Mouse (Mus musculus) CD8-positive naive resting alpha-beta T cell, adult 2 months (primary cell): ENCODE results near the gene Supt3.
A peak's percentile ranks its signal among the peaks of the same experiment; 100 is the strongest.

Experiments used
- DNase-seq, 2 experiments: peaks; one replicate each; pipeline ENCODE4 v3.0.0; 2022; ENCODE audit warnings: low read depth in 2 of 2, low spot score in 2 of 2

Supt3 gene

DNA sequence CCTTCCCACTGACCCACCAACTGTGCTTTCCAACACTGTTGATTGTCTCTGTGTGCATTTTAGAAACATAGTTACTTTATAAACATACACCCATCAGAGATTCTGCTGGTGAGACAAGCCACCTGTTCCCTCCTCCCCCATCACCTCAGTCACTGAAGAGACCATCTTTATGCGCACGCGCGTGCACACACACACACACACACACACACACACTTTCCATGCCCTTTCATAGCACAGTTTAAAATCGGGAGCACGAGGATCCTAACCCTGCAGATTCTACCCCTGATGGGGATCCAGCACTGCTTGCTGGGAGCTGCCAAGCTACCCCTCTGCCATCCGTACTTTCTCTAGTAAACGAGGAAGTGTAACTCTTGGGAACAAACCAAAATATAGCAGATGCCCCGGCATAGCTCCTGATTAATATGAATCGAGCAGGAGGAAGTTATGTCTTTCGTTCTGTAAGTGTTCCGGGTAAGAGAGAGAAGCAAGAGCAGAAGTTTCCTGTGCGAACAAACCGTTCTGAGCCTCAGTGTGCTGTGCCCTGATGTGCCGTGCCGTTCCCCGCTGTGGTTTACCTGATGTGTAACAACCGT is 342.8 kb downstream of the Supt3 start:
- peak; percentile 10 to 28 for DNase-seq

DNA sequence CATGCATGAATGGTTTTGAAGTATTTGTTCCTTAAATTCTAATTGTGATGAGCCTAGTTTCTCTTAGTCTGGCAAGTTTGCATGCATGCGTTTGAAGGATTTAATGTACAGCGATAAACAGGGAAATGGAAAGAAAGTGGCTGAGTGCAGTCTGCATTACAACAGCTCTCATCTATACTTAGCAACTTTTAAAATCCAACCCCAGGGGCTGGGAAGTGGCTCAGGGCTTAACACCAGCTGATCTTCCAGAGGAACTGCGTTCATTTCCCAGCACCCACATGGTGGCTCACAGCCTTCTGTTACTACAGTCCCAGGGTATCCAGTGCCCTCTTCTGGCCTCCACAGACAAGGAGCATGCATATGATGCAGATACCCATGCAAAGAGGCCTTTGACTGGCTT is 346.9 kb downstream of the Supt3 start:
- no peak for DNase-seq

DNA sequence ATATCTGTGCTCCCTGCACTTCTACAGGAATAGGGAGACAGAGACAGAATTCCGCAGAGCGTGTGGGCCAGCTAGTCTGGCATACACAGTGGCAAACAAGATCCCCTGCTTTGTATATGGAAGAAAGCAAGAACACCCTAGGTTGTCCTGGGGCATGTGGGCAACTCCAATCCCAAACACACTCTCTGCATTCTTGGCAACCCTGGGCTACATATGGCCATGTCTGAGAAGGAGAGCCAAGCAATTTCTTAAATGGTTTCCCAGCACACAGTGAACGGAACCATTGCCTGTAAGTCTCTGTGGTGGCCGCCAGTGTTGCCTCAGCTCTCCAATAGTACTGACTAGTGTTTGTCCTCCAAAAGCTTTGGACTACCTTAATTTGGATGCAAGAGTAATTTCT is 351.7 kb downstream of the Supt3 start:
- no peak for DNase-seq

DNA sequence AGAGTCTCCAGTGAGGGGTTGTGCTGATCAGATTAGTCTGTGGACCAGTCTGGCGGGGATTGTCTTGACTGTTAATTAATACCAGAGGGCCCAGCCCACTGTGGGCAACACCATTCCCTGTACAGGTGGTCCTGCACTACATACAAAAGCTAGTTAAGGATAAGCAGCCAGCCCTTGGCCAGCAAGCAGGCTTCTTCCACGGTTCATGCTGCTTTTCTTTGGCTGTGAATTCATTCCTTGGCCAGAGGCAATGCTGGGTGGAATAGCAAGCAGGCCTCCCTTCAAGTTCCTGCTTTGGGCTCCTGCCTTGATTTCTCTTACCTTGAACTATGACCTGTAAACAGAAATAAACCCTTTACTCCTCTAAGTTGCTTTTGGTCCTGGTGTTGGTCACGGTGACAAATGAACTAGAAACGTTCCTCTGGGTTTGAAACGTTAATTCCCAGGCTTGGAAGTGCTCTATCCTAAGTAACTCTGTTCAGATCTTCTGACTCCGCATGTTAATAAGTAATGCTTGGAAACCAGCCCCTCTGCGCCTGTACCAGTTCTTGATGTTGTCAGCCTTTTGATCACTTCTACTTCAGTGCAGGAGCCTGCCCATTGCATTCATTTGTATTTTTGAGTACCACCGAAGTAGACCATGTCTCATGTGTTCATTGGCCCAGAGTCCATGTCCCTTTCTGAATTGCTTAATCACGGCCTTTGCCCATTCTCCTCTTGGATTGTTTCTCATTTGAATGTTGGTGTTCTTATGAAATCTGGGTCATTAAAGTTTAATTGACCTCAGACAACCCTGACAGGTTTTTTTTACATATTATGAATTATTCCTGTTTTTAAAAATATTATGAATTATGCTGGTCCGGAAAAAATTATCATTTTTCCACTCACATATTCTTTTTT is 356.8 kb downstream of the Supt3 start:
- DNase-seq, result no peak

DNA sequence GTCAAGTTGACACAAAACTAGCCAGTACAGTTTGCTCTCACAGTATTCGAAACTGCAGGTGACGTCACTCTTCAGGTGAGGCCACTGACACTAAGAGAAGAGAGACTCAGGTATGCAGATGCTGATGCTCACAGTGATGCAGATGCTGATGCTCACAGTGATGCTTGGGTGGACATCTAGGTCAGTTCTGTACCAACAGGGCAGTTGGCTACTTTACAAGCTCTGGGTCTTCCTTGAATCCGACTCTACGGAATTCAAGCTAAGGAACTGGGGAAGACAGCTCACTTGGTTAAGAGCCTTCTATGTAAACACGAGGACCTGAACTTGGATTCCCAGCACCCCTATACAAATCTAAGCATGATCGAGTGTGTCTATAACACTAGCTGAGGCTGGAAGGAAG is 359.5 kb downstream of the Supt3 start:
- no peak for DNase-seq

DNA sequence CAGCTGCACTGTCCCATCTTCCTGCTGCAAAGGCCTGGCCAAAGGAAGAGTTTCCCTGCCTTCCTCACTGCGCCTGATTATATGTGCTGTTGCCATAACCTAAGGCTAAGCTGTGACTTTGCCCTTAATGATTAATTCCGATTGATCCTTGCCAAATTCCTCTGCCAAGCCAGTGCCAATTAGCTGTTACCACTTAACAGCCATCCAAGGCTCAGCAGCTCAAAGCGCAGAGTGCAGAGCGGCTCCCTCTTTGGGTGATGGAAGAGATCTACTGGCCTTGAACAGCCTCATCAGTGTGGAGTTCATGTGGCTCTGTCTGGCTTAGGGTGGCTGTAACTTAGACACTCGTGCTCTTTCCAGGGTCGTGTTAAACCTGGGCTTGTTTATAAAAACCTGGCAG is 366.1 kb downstream of the Supt3 start:
- no peak for DNase-seq

DNA sequence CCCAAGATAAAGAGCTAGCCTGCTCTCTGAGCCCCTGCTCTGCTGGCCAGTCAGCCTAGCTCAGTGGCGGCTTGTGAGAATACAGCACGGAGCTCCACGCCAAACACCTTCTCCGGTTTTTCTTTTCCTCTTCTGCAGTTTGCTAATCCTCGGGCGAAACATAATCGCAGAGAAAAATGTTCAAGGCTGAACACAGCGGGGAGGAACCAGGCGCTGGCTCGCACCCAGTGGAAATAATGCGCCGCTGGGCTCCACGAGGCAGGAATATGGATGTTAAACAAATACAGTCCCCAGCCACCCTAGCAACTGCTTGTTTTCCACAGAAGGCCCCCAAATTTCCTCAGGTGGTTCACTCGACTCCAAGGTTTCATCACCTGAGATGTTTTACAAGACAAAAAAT is 367.7 kb downstream of the Supt3 start:
- DNase-seq, result no peak

DNA sequence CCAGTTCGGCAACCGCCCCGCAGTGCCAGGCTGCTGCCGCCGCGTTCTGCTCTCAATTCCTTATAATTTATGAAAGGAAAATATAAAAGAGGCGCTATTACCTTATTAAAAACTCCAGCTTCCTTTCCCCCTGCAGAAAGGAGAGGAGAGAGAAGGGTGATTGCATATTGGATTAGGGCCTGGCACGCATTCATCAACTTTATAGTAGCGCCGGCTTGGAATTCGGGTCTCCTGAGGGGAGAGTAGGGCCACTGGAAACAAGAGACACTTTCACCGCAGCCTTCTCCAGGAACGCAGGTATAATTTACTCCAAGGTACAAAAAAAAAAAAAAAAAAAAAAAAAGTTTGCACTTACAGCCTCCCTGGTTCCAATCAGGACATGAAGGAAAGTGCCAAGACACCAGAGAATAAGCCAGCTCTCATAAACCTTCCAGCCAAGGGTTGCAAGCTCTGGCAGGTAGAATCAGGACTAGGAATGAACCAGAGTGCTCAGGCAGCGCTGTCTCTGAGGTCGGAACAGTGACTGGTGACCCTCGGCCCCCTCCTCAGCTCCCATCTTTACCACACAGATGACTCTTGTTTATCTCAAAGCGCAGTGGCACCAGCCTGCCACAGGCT is 374.5 kb downstream of the Supt3 start:
- no peak for DNase-seq

DNA sequence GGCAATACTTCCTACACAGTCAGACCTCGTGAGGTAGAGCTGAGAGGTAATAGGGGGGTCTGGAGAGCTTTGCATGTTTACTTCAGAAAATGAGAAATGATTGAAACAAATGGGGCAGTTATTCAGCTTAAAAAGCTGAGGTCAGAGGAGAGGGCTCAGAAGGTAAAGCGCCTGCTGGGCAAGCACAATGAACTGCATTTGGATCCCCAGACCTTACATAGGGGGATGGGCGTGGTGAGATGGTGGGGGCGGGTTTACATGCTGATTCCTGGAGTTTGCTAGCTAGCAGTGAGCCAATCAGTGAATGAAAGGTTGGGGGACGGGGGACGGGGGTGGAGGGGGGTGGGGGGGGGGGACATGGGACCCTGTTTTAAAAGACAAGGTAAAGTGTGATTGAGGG is 376.8 kb downstream of the Supt3 start:
- DNase-seq, result no peak

DNA sequence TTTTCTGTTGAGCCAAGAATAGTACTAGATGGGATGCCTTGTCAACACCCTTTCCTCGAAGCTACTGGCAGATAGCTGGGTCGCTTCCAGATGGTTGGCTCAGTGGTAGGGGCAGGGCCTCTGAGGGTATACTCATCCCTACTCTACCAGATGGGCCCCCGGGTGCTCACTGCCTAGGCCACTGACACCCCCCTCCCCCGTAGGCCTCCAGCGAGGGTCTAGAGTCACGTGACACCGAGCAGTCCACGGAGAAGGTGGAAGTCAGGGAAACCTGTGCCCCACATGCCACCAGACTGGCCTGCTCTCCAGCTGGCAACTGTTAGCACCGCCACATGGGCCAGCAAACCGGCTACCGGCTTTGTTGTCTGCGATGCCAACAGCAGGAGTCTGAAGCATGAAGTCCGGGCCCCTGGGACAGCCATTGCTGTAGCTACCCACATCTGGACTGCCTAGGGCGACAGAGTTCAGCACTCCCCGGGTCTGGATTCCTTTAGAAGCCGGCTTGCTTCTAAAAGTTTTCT is 381.3 kb downstream of the Supt3 start:
- no peak for DNase-seq

DNA sequence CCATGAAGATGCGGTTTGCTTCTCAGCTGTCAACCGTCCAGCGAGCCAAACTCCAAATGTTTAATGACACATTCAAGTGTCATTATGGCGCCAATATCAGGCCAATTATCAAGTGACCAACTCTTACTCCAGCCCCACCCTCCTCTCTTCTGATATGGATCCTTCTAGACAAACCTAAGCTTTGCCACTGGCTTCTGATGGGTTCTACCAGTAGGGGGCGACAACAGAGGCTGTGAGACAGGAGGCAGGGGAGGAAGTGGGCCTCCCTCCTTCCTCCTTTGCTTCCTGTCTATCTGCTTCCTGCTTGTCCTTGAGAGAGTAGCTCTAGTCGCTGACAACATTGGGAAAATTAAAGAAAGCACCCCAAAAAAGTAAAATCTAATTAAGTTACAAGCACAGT is 383.7 kb downstream of the Supt3 start:
- DNase-seq, result no peak

DNA sequence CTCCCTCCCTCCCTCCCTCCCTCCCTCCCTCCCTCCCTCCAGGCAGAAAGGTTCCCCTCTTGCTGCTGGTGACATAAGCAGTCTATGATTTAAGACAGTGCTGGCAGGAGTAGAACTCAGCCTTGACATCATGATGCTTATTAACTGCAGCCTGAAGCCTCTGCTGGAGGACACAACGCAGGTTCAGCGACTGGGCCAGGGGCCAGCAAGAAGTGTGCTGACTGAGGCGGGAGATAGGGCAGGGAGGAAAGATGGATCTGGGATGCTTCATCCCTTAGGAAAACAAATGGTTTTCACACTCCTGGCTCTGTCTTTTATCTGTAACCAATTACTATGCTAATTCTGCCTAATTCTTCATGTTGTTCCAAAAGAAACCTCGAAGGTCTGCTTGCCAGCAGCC is 388.8 kb downstream of the Supt3 start:
- no peak for DNase-seq
